Mouse (Mus musculus) right cerebral cortex, postnatal 14 days (tissue): ENCODE measurements at regions not wholly inside any gene's neighbourhood (a gene's known extent, or its start where the extent isn't known, plus 50 kb on each side); places are given as distances from the start of the nearest gene placed in this dataset.

Source experiments
- DNase-seq: peaks from one replicate; pipeline ENCODE4 v3.0.0; 2022

DNA sequence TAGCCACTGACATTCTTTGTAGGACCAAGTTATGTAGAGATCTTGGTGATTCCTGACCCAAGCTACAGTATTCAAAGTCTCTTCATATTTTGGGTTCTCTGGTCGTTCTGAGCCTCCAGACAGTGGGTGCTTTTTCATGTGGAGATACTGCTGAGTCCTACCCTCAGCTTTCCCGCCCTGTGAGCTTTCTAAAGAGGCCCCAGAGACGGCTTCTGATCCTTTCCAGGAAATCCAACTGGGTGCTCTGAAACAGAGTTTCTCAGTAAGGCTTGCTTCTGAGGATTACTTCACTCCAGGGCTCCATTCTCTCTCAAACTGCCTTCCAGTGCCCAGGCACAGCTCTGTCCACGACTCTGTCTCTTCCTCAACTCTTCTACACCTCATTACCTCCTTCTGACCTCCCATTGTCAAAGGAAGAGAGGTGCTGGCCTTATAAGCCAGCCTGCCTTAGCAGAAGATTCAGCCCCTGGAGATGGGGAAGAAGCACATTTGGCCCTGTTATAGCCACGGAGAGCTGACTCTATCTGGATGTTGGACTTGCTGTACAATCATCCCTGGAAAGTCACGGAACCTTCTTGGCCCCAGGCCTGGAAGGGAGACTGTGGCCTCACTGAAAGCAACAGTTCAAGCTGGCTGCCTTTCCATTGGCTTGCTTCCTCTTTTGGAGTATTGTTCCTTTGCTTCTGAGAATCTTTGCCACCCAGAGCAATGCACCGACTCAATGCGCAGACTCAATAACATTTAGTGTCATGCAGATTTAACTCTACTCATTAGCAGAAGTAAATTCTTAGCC is 1306.9 kb upstream of the A1bg start:
- DNase-seq: no peak

DNA sequence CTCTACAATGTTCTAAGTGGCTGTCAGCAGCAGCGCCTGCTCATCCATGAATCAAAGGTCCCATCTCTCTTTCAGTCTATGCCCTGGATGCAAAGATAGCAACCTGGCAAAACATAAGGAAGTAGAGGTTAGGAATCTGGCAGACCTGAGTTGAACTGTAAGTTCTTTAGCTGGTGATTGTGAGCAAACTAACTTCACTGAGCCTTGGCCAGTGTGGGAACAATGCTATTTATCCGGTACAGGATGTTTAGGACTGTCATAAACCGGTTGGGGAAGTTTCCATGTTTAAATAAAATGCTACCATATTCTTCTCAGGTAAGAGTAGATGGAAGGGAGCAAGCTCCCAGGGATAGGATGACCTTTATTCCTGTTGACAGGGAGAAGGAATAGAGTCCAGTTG is 1306.2 kb upstream of the A1bg start:
- no peak for DNase-seq

DNA sequence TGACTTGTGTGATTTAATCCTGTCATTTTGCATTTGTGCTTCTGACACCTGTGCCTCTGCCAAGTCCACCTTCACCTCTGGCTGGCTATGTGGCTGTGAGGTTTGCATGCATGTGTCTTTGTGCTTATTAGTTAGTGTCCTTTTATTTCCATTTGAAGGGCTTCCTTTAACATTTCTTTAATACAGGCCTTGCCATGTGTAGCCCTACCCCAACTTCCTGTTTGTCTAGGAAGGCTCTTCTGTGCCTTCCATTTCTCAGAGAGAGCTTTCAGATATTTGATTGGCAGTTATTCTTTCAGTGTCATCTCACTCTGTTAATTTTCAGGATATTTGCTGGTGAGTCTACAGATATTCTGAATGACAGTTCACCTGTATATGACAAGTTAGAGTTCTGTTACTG is 1302.0 kb upstream of the A1bg start:
- no peak for DNase-seq

DNA sequence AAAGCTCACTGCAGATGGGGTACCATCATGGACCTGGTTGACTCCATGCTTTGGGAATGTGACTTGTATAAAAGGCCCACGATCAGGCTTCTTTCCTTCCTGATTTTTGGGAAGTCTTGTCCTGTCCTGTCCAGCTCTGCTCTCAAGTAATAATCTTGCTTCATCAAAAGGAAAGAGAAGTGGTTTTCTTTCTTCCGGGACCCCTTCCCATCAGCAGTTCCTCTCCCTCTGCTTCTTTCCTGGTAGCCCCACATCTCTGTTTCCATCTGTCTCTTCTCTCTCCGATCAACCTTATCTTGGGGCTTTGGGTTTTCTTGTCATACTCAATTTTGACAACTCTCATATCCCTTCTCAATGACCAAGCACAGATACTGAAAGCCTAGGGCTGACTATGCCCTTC is 1301.4 kb upstream of the A1bg start:
- DNase-seq: no peak

DNA sequence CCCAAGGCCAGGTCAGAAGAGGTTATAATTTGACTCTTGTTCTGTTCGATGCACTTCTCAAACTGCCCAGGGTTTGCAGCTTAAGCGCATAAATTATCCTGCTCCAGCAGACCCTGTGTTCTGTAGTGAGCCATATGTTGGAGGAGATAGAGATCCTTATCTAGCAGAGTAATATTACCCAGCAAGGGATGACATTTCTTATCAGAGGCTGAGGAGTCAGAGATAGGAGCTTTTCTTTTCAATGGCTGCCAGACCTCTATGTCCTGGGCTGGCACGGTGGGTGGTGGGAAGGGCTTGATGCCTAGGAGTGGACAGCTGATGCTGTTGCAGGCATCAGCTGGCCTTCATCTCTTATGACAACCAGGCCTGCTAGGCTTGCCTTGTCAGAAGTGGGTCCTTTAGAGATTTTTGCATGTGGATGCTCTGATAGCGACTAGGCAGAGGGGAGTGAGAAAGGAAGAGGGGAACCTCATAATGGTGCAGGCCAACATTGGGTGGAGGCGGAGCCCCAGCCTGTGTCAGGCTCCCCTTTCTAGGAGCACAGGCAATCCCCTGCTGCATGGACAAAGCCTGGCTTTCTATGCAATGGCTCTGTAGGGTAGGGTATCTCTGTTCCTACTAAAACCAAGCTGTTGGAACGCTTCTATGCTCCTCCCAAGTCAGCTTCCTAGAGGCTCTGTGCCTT is 1300.5 kb upstream of the A1bg start:
- DNase-seq: no peak

DNA sequence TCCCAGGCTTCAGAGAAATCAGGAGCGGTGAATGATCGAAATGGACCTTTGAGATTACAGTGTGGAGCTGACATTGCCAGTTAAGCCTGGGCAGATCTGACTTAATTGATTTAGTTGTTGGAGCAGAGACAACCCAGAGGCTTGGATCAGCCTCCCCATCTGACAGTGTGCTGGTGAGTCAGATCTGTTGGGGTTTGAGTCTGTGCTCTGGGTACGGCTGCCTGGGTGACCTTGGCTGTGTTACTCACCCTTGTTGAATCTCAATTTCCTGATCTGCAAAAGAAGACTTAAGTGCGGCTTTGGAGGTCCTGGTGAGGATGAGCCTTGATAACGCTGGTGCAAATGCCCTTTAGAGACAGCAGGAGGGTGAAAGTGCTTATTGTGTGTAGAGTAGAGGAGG is 1299.9 kb upstream of the A1bg start:
- no peak for DNase-seq

DNA sequence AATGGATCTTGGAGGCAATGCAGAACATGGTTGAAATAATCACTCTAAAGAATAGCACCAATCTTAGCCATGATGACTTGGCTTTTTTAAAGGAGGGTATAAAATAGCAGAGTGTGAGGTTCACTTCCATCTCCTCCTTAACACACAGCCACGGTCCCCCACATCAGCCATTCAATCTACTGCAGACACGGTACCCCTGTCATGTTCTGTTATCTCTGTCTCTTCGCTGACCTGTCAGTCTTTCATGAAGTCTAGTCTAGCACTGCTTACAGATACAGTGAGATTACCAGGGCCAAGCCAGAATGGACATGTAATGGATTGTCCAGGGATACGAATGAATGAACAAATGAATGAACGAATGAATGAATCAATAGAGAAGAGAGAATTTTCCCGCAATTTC is 1299.4 kb upstream of the A1bg start:
- no peak for DNase-seq

DNA sequence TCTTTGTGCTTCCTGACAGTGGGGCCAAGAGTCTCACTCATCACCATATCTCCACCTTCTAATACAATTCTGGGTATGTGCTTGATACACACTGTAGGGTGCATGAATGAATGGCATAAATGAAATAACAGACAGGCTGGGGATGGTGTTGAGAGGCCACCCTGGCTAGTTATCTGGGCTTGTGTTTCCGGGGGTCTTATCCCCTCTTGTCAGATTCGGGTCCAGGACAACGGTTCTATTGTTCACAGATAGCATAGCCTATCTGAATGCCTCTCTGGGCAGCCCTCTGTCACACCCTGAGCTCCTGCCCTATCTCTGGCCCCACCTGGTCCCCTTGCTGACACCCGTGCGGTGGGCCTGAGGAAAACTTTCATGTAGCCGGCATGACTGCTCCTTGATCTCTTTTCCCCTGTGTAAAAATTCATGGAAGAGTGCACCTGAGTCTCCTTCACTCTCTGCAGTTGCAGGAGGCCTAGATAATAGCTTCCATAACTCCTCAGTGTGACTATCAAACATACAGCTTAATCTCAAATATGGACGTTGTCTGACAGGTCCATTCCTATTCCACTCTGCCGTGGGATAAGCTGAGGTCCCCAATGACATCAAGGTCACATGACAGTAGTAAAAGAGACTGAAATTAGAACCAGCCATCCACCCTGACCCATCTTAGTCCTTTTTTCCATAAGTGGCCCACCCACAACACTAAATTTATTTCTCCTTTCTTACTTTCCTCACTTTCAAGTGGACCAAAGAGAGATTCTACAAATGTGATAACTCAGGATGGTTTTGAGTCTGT is 1298.4 kb upstream of the A1bg start:
- no peak for DNase-seq

DNA sequence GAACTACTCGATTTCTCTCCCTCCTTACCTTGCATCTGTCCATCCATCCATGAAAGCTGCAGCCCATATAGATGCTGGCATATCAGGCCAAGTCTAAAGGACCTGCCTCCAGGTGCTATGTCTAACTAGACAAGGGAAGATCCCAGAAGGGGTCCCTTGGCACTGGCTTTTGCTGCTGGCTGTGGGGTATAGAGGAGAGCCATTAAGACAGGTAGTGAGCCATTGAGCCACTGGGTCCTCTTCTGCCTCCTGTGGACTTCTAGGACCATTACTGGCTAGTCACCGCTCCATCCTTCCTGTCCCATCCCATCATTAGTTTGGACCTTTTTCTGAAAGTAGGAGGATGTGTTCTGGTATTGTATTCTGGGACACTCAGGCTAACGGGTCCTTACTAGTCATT is 1297.8 kb upstream of the A1bg start:
- DNase-seq: no peak

DNA sequence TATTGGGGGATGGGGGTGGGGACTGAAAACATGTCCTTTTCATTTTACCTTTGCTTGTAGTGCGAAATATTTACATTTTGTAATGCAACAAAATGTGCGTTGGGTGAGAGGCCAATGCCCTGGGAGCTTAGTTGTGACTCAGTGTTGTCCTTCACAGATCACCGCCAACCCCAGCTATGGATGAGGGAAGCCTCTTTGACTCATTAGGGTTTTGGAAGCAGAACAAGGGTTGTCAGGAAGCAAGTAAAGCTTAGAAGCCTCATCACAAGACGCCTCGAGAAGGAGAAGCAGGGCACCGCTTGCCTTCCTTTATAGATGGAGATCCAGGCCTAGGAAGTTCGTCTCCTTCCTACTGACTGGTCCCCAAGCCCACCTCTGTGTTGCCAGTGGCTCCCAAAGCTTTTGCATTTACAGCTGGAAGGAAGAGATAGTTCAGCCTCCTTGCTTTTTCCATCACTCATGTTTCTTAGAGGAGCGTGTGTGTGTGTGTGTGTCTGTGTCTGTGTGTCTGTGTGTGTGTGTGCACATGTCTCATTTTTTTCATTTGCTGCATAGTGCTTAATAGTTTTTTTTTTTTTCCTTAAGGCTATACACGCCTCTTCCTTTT is 1297.2 kb upstream of the A1bg start:
- no peak for DNase-seq

DNA sequence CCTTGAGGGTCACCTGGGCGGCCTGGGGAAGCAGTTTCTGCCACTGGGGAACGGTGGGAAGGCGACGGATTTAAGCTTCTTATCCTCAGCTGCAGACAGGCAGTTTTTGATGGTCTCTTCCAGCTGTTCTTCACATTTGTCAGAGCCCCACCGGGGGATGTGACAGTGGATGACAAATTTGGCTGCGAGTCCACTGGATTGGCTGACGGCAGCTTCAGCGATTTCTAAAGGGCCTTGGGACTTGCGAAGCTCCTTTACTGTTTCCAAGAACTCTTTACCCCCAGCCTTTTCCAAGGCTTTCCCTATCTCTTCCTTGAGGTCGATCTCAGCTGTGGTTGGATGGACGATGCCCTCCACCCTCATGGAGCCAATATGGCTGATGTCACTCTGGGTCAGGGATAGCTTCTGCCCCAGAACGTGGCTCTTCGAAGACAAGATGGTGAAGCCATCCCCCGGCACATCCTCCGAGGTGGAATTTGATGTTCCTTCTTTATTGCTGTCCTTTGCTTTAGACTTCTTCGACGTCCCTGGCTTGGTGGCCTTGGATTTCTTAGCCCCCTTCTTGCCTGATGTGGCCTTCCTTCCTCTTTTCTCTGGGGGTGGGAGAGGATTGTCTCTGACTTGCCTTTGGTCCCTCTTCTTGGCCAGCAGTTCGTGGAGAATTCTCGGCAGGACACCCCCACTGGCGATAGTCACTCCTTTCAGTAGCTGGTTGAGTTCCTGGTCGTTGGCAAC is 1295.7 kb upstream of the A1bg start:
- DNase-seq: no peak

DNA sequence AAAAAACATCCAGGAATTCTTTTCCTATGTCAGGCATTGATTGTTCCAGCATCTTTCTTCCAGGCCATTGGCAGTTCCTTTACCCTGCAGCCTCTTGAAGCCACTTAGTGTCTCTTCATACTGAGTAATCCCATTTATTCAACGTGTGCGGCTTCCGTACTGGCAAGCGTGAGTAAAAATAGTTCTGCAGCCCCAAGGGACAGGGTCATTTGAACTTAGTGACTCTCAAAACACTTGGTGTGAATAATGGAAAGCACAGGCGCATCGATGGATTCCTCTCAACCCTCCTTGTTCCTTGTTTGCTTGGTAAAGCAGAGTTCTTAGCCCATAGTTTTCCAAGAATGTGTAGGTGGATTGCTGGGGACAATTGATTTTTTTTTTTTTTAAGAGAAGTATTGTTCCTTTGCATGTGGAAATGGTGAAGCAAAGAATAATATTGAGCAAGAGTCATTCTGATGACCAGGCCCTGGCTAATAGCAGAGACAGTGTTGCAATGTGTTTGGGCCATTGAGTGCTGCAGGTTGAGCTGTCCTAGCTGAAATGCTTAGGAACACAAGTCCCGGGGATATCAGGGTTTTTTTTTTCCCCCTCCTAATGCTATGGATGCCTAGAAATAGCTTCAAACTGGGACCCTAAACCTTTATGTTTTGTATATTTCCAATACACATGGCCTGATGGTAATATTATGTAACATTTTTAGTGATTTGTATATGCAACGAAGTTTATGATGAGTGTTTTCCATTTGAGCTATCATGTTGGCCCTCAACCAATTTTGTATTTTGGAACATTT is 1294.1 kb upstream of the A1bg start:
- DNase-seq: no peak

DNA sequence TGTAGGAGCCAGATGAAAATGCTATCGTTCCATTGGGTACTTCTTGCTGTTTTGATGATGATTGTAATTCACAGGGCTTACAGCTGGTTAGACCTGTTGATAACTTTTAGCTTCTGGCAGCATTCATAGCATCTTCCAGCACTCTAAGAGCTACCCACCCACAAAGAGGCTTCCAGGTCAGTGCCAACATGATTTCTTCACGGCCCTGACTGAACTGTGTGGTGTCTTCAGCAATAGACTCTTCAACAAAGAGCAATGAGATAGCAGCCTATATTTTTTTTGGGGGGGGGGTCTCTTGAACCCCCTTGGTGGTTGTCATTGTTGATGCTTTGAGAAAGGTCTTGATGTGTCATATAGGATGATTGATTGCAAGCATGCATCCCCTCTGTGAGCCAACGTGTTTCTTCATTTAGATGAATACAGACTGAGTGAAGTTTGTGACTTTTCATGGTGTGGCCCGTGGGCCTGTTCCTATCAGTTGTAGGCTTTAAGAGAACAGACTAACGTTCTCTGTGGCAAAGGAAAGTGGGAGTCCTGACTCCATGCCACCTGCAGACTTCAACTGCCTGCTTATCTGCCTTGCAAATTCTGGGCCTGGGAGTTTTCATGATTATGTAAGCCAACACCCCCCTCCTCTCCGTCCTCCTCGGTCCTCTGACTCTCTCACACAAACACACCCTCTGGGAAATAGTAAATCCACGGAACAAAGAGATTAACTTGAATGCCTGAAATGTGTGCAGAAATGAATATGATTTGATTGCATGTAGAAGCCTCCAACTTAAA is 1293.0 kb upstream of the A1bg start:
- DNase-seq: no peak

DNA sequence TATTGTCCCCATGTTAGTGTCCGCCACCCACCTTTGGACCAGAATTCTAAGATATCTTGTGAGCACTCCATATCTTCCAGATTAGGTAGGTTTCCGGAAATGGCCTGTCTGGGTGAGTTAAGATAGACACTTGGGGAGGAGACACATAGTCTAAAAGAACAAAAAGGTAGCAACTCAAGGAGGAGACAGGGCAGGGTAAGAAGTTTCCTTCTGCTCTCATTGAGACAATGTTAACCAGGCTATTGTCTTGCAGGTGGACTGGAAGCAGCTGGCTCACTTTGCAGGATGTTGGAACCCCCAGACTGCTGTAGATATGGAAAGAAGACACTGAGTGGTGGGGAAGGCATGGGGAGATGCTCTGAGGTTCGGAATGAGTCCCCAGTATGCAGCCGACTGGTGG is 1291.5 kb upstream of the A1bg start:
- DNase-seq: no peak

DNA sequence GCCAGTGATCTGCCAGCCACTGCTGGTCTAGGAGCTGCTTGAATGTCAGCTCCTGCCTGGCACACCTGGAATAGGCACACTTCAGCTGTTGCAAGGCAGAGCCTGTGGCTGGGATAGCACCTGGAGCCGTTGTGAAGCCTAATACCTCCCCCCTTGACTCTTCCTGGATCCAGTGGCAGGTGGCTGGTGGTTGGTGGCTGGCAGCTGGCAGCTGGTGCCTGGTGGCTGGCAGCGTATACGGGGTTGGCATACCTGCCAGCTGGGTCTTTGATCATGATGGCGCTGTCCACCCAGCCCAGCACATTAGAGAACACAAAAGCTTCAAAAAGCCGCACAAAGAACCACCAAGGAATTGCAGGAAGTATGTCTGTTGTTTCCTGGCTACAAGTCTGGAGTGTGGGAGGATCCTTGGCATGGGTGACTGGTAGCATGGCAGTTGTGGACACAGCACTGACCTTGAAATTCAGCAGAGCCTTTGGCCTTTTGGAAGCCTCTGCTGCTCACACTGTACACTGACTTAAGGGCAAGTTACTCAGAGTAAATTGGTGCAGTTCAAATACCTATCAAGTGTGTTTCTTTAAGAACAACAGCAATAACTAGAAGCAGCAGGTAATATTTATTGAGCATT is 1289.6 kb upstream of the A1bg start:
- no peak for DNase-seq

DNA sequence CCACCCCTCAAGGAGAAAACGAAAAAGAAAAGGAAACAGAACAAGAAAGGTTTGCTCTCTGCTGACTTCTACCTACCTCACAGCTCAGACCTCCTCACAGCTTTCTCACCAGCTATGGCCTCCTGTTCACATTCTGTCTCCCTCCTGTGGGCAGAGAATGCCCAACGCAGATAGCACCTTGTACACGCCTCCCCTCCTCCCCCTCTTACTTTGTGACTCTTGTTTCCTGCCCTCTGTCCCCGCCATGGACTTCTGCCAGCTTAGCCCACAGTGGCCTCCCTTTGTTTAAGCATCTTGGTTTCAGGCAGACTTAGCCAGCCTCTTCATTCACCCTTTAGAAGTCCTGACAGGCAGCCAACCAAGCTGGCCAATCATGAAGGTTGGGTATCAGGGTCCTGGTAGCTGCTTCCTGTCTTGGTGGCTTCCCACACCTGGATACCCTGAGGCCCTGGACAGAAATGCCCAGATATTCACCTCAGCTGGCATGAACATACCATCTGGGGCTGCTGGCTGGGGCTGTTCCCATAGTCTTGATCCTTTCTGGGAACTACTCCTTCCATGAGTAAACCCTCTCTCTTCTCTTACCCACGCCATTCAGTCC is 1287.2 kb upstream of the A1bg start:
- DNase-seq: no peak

DNA sequence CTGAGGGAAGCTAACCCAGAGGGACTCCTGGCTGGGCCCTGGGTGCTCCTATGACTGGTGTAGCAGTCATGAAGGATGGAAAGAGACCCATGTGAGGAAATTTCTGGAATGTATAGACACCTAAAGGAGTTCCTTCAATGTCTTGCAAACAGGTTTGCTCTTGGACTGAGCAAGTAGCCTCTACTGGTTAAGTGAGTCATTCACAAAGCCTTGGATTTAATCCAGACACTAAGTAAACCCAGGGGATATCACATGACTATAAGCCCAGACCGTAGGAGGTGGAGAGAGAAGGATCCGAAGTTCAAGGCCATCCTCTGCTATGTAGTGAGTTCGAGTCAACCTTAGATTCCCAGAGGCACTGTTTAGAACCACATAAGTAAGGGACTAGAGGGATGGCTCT is 1286.5 kb upstream of the A1bg start:
- DNase-seq: no peak

DNA sequence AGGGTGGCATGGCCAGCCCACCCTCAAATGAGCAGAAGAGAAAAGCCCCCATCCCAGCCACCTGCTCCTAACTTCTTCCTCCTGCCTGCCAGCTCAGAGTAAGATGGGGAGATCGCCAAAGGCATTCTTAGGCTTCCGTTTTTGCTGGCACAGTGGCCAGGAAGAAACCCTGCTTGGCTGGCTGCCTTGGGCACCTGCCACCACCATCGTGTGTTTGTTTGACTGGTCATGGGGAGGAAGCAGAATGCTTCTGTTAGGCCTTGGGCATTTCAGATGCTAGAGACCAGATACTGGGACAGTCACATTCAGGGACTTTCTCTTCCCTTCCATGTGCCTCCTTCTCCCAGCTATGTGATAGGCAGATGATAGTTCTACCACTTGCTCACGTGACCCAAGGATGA is 1283.7 kb upstream of the A1bg start:
- no peak for DNase-seq

DNA sequence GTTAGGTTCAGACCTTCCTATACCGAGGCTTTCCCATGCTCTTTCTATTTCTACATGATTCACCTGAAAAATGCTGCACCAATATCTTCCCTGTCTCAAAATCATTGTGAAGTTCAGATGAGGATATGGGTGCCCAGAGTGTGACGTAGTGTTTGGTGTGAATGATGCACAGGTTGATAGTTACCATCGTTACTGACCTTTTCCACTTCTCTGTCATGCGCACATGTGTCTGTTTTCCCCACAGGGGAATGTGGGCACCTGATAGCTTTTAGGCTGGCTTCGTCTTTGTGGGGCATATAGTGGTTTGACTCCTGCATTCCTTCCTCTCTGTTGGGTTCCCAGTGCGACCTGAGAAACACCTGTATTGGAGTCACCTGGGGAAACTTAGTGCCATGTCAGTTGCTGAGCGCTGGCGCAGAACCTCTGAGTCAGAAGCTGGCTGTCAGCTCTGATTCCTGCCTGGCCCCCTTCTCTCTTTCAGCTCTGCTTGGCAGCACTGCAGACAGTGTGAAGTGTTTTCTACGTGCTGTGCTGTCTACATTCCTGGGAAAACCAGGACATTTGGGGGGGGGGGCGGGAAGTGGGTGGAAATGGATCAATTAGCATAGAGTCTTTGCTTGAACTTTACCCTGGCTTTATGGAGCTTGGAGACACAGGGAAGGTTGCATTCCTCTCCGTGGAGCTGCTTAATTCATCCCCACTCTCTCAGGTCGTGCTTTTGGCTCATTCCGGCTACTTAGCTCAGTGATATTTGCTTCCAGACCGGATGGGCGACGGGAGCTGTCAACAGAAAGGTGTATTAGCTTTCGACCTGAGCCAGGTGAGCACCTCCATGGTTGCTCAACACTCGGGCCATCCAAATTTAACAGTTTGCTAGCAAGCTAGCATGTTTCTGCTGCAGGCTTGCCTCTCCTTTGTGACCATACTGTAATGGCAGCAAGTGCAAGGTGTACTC is 1281.4 kb upstream of the A1bg start:
- DNase-seq: no peak
